Mouse (Mus musculus): ENCODE data around the gene Ryr2. TPM values are rescaled to one million over a fixed set of nuclear protein-coding genes. Genes with fewer than 3 reads are reported as not detected.
"Not testable (repeated sequence)": the region's sequence is repeated elsewhere in the genome, so short reads cannot be mapped to it uniquely, and the experiment has no call there.

Gene Ryr2
- polyA plus RNA-seq, 2 experiments from 2014 or later: not detected

GRCm38 (mm10) chr13:11745479-11745878 is 361.3 kb downstream of the Ryr2 start:
- ATAC-seq: no peak

- no peak for ATAC-seq
Observed at GRCm38 (mm10) chr13:11738211-11738610, 368.5 kb downstream of the Ryr2 start.

GRCm38 (mm10) chr13:11716216-11716615 is 390.5 kb downstream of the Ryr2 start:
- ATAC-seq: no peak

- ATAC-seq: no peak
Observed at GRCm38 (mm10) chr13:11709708-11710471, 396.9 kb downstream of the Ryr2 start.

GRCm38 (mm10) chr13:11701721-11702120 is 405.0 kb downstream of the Ryr2 start:
- ATAC-seq: no peak

- no peak for ATAC-seq
Observed at GRCm38 (mm10) chr13:11696496-11696895, 410.2 kb downstream of the Ryr2 start.

GRCm38 (mm10) chr13:11681802-11682201 is 424.9 kb downstream of the Ryr2 start:
- no peak for ATAC-seq

- no peak for ATAC-seq
Observed at GRCm38 (mm10) chr13:11662815-11663214, 443.9 kb downstream of the Ryr2 start.

GRCm38 (mm10) chr13:11644846-11645245 is 461.9 kb downstream of the Ryr2 start:
- ATAC-seq: no peak

- no peak for ATAC-seq
Observed at GRCm38 (mm10) chr13:11636383-11636782, 470.4 kb downstream of the Ryr2 start.

- ATAC-seq: no peak
Observed at GRCm38 (mm10) chr13:11624513-11624912, 482.2 kb downstream of the Ryr2 start.

GRCm38 (mm10) chr13:11595431-11595830 is 511.3 kb downstream of the Ryr2 start:
- no peak for ATAC-seq

GRCm38 (mm10) chr13:11585283-11585682 is 521.5 kb downstream of the Ryr2 start:
- no peak for ATAC-seq

- no peak for ATAC-seq
Observed at GRCm38 (mm10) chr13:11572552-11572951, 534.2 kb downstream of the Ryr2 start.

GRCm38 (mm10) chr13:11567376-11567775 is 539.4 kb downstream of the Ryr2 start:
- no peak for ATAC-seq

- no peak for ATAC-seq
Observed at GRCm38 (mm10) chr13:11566486-11566885, 540.3 kb downstream of the Ryr2 start.

- no peak for ATAC-seq
Observed at GRCm38 (mm10) chr13:11563224-11564024, 543.3 kb downstream of the Ryr2 start.

- no peak for ATAC-seq
Observed at GRCm38 (mm10) chr13:11549644-11550043, 557.1 kb downstream of the Ryr2 start.

GRCm38 (mm10) chr13:11549136-11549535 is 557.6 kb downstream of the Ryr2 start:
- ATAC-seq: not testable (repeated sequence)

- ATAC-seq: no peak
Observed at GRCm38 (mm10) chr13:11545841-11546240, 560.9 kb downstream of the Ryr2 start.

- ATAC-seq: no peak
Observed at GRCm38 (mm10) chr13:11542546-11542945, 564.2 kb downstream of the Ryr2 start.

GRCm38 (mm10) chr13:11536851-11537250 is 569.9 kb downstream of the Ryr2 start:
- no peak for ATAC-seq

- no peak for ATAC-seq
Observed at GRCm38 (mm10) chr13:11535874-11536273, 570.9 kb downstream of the Ryr2 start.

GRCm38 (mm10) chr13:11533265-11533664 is 573.5 kb downstream of the Ryr2 start:
- ATAC-seq: no peak
